Mouse (Mus musculus) kidney, adult 11 months (tissue): Measurements from ENCODE around the gene Psmb7.

Source experiments
- DNase-seq: peaks from one replicate; pipeline ENCODE4 v3.0.0; 2022

The Psmb7 gene

GRCm38 (mm10) chr2:38586733-38587132 is 57.2 kb downstream of the Psmb7 start:
- DNase-seq = no peak

- peak; percentile 24 for DNase-seq
Measured at GRCm38 (mm10) chr2:38585379-38585736, 58.5 kb downstream of the Psmb7 start.

- no peak for DNase-seq
Measured at GRCm38 (mm10) chr2:38584514-38585378, 59.1 kb downstream of the Psmb7 start.

- DNase-seq = no peak
Measured at GRCm38 (mm10) chr2:38583982-38584381, 59.9 kb downstream of the Psmb7 start.

GRCm38 (mm10) chr2:38579528-38579927 is 64.4 kb downstream of the Psmb7 start:
- DNase-seq = no peak

- DNase-seq = no peak
Measured at GRCm38 (mm10) chr2:38578602-38579521, 65.0 kb downstream of the Psmb7 start.

GRCm38 (mm10) chr2:38574697-38575096 is 69.2 kb downstream of the Psmb7 start:
- DNase-seq = no peak

GRCm38 (mm10) chr2:38571971-38572601 is 71.8 kb downstream of the Psmb7 start:
- DNase-seq = no peak

- peak; percentile 18 for DNase-seq
Measured at GRCm38 (mm10) chr2:38562596-38562995, 81.3 kb downstream of the Psmb7 start.

GRCm38 (mm10) chr2:38560296-38561227 is 83.3 kb downstream of the Psmb7 start:
- DNase-seq = no peak

GRCm38 (mm10) chr2:38556721-38557120 is 87.2 kb downstream of the Psmb7 start:
- no peak for DNase-seq

GRCm38 (mm10) chr2:38555659-38556058 is 88.2 kb downstream of the Psmb7 start:
- DNase-seq = no peak

GRCm38 (mm10) chr2:38554226-38554995 is 89.5 kb downstream of the Psmb7 start:
- DNase-seq = no peak

- DNase-seq = no peak
Measured at GRCm38 (mm10) chr2:38552004-38552443, 91.9 kb downstream of the Psmb7 start.

- DNase-seq = no peak
Measured at GRCm38 (mm10) chr2:38547793-38548517, 95.9 kb downstream of the Psmb7 start.

GRCm38 (mm10) chr2:38546748-38547147 is 97.1 kb downstream of the Psmb7 start:
- DNase-seq = no peak

- peak; percentile 83 for DNase-seq
Measured at GRCm38 (mm10) chr2:38546222-38546621, 97.7 kb downstream of the Psmb7 start.

GRCm38 (mm10) chr2:38545706-38546105 is 98.2 kb downstream of the Psmb7 start:
- no peak for DNase-seq

- no peak for DNase-seq
Measured at GRCm38 (mm10) chr2:38544982-38545381, 98.9 kb downstream of the Psmb7 start.

- DNase-seq = no peak
Measured at GRCm38 (mm10) chr2:38544341-38544740, 99.5 kb downstream of the Psmb7 start.

GRCm38 (mm10) chr2:38543158-38543557 is 100.7 kb downstream of the Psmb7 start:
- no peak for DNase-seq
